Mouse (Mus musculus) olfactory bulb, adult 2 months (tissue): ENCODE measurements around the gene Sgca.

Source experiments
- CTCF ChIP-seq: fragments of 200-500 bp; IDR thresholded peaks from 2 replicates; pipeline ENCODE4 v1.5.1; 2012; ENCODE audit warnings: low read depth, mild to moderate bottlenecking, low read length, moderate library complexity; ENCODE audit not compliant: insufficient read depth
- POLR2A ChIP-seq: fragments of 200-500 bp; IDR thresholded peaks from 2 replicates; pipeline ENCODE4 v1.6.1; 2012; ENCODE audit warnings: mild to moderate bottlenecking, low read depth, low read length, moderate library complexity; ENCODE audit not compliant: insufficient read depth

- TF ChIP-seq CTCF (no peak), POLR2A (no peak)
These were observed 59.6 kb downstream of the Sgca start for GRCm38 (mm10) chr11:94916477-94916876.
